Comparison of ENCODE assay signal across 8 mouse cellular contexts in the genomic region with DNA sequence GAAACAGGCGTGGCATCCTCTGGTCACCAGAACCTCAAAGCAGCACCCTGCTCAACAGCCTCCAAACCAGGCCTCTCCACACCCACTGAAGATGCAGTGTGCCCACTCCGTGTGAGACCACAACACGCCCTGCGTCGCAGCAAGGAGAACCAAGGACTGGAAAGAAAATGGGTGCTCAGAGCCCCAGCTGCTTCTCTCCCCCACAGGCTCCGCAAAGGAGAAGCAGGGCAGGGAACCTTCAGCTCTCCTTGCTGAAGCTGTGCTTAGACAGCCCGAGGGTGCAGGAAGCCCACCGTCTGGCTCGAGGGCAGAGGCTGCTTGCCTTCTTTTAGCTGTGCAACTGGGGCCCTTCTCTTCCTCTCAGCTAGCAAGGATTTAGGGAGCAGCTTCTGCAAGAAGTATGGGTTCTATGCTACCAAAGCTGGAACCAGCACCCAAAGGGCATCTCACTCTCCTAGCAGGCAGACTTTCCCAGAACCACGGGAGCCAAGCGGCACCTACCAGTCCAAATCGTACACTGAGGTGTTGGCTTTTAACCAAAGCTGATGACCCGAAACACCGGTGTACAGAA. TPM values are rescaled to one million over a fixed set of nuclear protein-coding genes. Genes with fewer than 3 reads are reported as not detected.
DNase-seq lines count a peak whose midpoint lies in the region; ATAC-seq and TF ChIP-seq lines count a peak whose summit lies in the region.

No protein-coding gene starts in this region.

- WGBS in kidney, embryonic 16.5 days, result 36% methylated on average over 14 of the region's 14 CpGs
- WGBS in hindbrain, embryonic 15.5 days, result 4% methylated on average over 14 of the region's 14 CpGs
- 7% methylated on average over 14 of the region's 14 CpGs for WGBS in midbrain, embryonic 12.5 days

- H3K4me3 ChIP-seq in kidney, embryonic 16.5 days (ENCODE audit: low read length), result peak overlapping the region; percentile 70
- H3K4me3 ChIP-seq in ES-E14 (ENCODE audit: insufficient read depth in 1 of 2, low read depth in 1 of 2, low read length in 2 of 2, poor library complexity in 1 of 2, severe bottlenecking in 1 of 2), result peak overlapping the region; percentile 2 to 29; a peak in 2 of 4 replicates
- peak overlapping the region; percentile 81 for H3K4me3 ChIP-seq in hindbrain, embryonic 15.5 days
- H3K4me3 ChIP-seq in midbrain, embryonic 12.5 days, result peak overlapping the region; percentile 86

- no peak for DNase-seq in kidney, adult 11 months
- no peak for DNase-seq in ES-E14 (ENCODE audit: low read depth, low spot score)
- peak; percentile 50 to 65 for DNase-seq in cerebellum, postnatal 10 days
- no peak for DNase-seq in spleen, postnatal 14 days (ENCODE audit: low spot score in 2 of 2)

- in situ Hi-C loops in ES-E14 (cut with MboI; ENCODE audit: low sequenced_read_pairs in 2 of 2, unreplicated experiment in 2 of 2), result no loop called here

- ATAC-seq in kidney, embryonic 16.5 days (ENCODE audit: low FRiP score, low TSS enrichment), result no peak
- ATAC-seq in hindbrain, embryonic 15.5 days (ENCODE audit: low FRiP score, low read depth), result 0 out of 2 replicates have a peak, but pooled peaks have one; percentile 27
- peak; percentile 27; the same call in 1 of the 2 replicates for ATAC-seq in midbrain, embryonic 12.5 days (ENCODE audit: low FRiP score, low read depth)
- no peak for ATAC-seq in CD4-positive, CD25-positive, alpha-beta regulatory T cell, adult 4 months

- H3K27ac ChIP-seq in kidney, embryonic 16.5 days (ENCODE audit: low read length), result no peak overlapping the region; the same call in 1 of the 2 replicates
- H3K27ac ChIP-seq in ES-E14 (ENCODE audit: insufficient read depth, low read depth, low read length, poor library complexity, severe bottlenecking), result no peak overlapping the region
- peak overlapping the region; percentile 96 for H3K27ac ChIP-seq in hindbrain, embryonic 15.5 days (replicated peaks)
- H3K27ac ChIP-seq in midbrain, embryonic 12.5 days (replicated peaks), result peak overlapping the region; percentile 94

- peak overlapping the region; percentile 70 for H3K9ac ChIP-seq in kidney, embryonic 16.5 days (replicated peaks; ENCODE audit: low read length)
- H3K9ac ChIP-seq in ES-E14 (ENCODE audit: insufficient read depth, low read depth, low read length, poor library complexity, severe bottlenecking), result no peak overlapping the region
- H3K9ac ChIP-seq in hindbrain, embryonic 15.5 days, result peak overlapping the region; percentile 90
- peak overlapping the region; percentile 82 for H3K9ac ChIP-seq in midbrain, embryonic 12.5 days (replicated peaks)

- no peaks in the 10 kb centered on the region for H3K27me3 ChIP-seq in kidney, embryonic 16.5 days (ENCODE audit: insufficient read depth, low read length)
- no peaks in the 10 kb centered on the region for H3K27me3 ChIP-seq in hindbrain, embryonic 15.5 days
- no peaks in the 10 kb centered on the region for H3K27me3 ChIP-seq in midbrain, embryonic 12.5 days

- peak overlapping the region; percentile 89 for H3K4me2 ChIP-seq in kidney, embryonic 16.5 days (replicated peaks; ENCODE audit: low read depth, low read length)
- H3K4me2 ChIP-seq in hindbrain, embryonic 15.5 days, result peak overlapping the region; percentile 66
- H3K4me2 ChIP-seq in midbrain, embryonic 12.5 days (replicated peaks), result peak overlapping the region; percentile 70

- peaks cover 26% of the 10 kb centered on the region for H3K4me1 ChIP-seq in kidney, embryonic 16.5 days (ENCODE audit: insufficient read depth, low read length)
- H3K4me1 ChIP-seq in ES-E14 (ENCODE audit: control insufficient read depth in 2 of 2, insufficient read depth in 2 of 2, low read length in 2 of 2, poor library complexity in 1 of 2), result peaks cover 14 to 26% of the 10 kb centered on the region in 2 experiments
- H3K4me1 ChIP-seq in hindbrain, embryonic 15.5 days (replicated peaks), result peaks cover 53% of the 10 kb centered on the region
- H3K4me1 ChIP-seq in midbrain, embryonic 12.5 days, result peaks cover 56% of the 10 kb centered on the region

- H3K36me3 ChIP-seq in kidney, embryonic 16.5 days (ENCODE audit: insufficient read depth, low read length), result no peaks in the 10 kb centered on the region
- no peaks in the 10 kb centered on the region for H3K36me3 ChIP-seq in ES-E14 (ENCODE audit: control insufficient read depth, insufficient read depth, low read length, poor library complexity, severe bottlenecking)
- H3K36me3 ChIP-seq in hindbrain, embryonic 15.5 days, result no peaks in the 10 kb centered on the region
- peaks cover 31% of the 10 kb centered on the region for H3K36me3 ChIP-seq in midbrain, embryonic 12.5 days

- H3K9me3 ChIP-seq in kidney, embryonic 16.5 days (ENCODE audit: low read length), result no peaks in the 10 kb centered on the region
- no peaks in the 10 kb centered on the region for H3K9me3 ChIP-seq in ES-E14 (ENCODE audit: control insufficient read depth, insufficient read depth, low read depth, low read length)
- H3K9me3 ChIP-seq in hindbrain, embryonic 15.5 days, result no peaks in the 10 kb centered on the region
- no peaks in the 10 kb centered on the region for H3K9me3 ChIP-seq in midbrain, embryonic 12.5 days

TF ChIP-seq in ES-E14, 5 proteins besides CTCF, POLR2A, EP300 and RAD21:
- TF ChIP-seq ZNF384 (IDR thresholded peaks at IDR 0.05; ENCODE audit: low read depth, low read length) (no peak), CHD2 (IDR thresholded peaks at IDR 0.05; ENCODE audit: low read depth, low read length) (no peak), ZC3H11A (IDR thresholded peaks at IDR 0.05; ENCODE audit: borderline replicate concordance, low read depth, low read length) (no peak), HCFC1 (IDR thresholded peaks at IDR 0.05; ENCODE audit: borderline replicate concordance, insufficient read depth, low read length) (no peak), MAFK (IDR thresholded peaks at IDR 0.05; ENCODE audit: insufficient read depth, low read depth, low read length) (no peak)

RNA-seq across cellular contexts. Expression of gene Srgap3, which starts 1.8 kb away (rescaled TPM):
- polyA plus RNA-seq in kidney, embryonic 16.5 days (2015; fragmentation: Nextera tagmentation; extraction: Ambion mirVana), result 3.9 and 5.8 TPM in 2 replicates
- total RNA-seq in ES-E14 (2012; rRNA removed), result 3.3 and 5.4 TPM in 2 replicates
- polyA plus RNA-seq in hindbrain, embryonic 15.5 days (2015; fragmentation: Nextera tagmentation; extraction: Ambion mirVana), result 30.5 and 36.8 TPM in 2 replicates
- polyA plus RNA-seq in midbrain, embryonic 12.5 days (2016; fragmentation: Nextera tagmentation; extraction: Ambion mirVana), result 60.5 and 63.7 TPM in 2 replicates
- polyA plus RNA-seq in CD4-positive, CD25-positive, alpha-beta regulatory T cell, adult 4 months (2017; shearing (Covaris generic)), result under 1 TPM; 0.44 to 0.67 TPM

Comparison
In these comparisons a context has a peak if more than half of its experiments do, and no peak if none do; other contexts are left out.
1. ATAC-seq: peak in hindbrain, embryonic 15.5 days (single experiment) and midbrain, embryonic 12.5 days (single experiment); none in kidney, embryonic 16.5 days (single experiment) and CD4-positive, CD25-positive, alpha-beta regulatory T cell, adult 4 months (single experiment).
2. H3K27ac ChIP-seq: peak in hindbrain, embryonic 15.5 days (single experiment) and midbrain, embryonic 12.5 days (single experiment); none in kidney, embryonic 16.5 days (single experiment) and ES-E14 (single experiment).
3. H3K4me3 ChIP-seq: peak in every context shown above with its lines; median percentile 86 in midbrain, embryonic 12.5 days; 81 in hindbrain, embryonic 15.5 days; 70 in kidney, embryonic 16.5 days; 16 in ES-E14.
4. DNase-seq: peak in cerebellum, postnatal 10 days (2 of 2); none in kidney, adult 11 months (single experiment), ES-E14 (single experiment) and spleen, postnatal 14 days (0 of 2).
5. Peak in every context shown above with its lines, with median percentiles within 50 percentile points of each other: H3K4me2 ChIP-seq.